Mouse (Mus musculus) cerebellum, adult 11 months (tissue): ENCODE measurements around the gene Mdga1.
"Not testable (repeated sequence)": the region's sequence is repeated elsewhere in the genome, so short reads cannot be mapped to it uniquely, and the experiment has no call there.

Source experiments
- DNase-seq: peaks from one replicate; pipeline ENCODE4 v3.0.0; 2022

The Mdga1 gene

DNA sequence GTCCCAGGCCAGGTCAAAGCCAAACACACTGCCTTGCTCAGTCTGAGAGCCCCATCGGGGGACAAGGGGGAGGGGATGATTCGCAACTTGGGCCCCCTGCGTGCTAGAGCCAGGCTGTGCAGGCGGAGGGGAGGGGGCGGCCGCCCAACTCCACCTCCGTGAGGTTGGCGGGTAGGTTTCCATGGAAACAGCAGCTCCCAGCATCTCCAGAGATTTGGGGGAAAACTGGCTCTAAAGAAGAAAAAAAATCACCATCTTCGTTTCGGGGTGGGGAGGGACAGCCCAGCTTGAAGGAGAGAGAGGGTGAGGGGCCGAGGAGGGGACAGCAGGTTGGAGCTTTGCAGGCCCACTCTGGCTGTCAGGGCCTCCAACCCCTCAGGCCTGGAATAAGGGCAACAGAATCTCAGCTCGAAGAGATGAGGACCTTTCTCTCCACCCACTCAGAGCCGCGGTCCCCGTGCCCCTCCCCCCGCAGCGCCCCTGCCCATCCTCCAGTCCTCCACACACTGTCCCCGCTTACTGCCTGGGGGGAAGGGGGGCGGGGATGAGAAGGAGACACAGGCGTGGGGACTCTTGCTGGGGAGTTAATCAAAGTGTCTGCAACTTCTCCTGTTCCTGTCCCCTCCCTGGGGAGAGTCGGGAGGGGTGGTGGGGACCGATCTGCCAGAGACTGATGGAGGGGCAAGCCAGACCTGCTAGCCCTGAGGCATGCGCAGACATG, 174.7 kb downstream of the Mdga1 start:
- no peak for DNase-seq

DNA sequence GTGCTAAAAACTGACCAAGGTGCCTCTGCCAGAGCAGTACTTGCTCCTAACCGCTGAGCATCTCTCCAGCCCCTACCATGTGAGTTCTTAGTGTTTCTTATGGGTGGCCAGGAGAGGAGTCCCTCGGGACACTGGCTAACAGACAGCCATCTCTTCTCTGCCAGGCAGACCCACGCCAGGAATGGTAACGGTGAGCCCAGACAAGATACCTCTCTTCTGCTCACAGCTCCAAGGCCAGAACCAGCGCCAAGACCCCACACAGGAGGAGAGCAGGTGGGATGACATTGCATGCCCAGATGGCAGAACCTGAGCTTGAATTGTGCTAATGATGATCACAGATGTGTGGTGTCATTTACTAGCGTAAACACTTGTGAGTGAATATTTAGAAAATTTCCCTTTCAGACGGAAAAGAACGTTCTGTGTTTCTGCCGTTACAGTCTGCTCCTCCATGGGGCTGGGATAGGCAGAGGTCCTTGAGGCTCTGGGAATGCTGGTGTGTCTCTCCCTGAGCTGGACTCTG, 178.3 kb downstream of the Mdga1 start:
- no peak for DNase-seq

DNA sequence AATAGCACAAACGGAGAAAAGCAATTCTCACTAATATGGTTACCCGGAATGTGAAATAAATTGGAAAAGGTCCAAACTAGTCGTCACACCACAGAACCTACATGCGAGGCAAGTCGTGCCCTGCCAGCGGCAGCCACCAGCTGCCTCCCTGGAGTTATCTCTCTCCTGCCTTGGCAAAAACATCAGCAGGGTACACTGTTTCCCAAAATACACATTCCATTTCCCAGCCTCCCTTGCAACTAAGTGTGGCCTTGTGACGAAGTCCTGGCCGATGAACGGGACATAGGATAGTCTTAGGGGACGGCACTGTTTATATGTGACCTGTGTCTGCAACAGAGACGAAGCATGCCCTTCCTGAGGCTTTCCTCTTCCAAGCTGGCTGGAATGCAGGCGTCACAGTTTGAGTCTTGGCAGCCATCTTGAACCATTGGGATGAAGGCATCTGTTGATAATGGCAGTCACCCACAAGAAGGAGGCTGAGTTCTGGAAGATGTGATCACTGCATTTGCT, 179.6 kb downstream of the Mdga1 start:
- DNase-seq = peak; percentile 52

DNA sequence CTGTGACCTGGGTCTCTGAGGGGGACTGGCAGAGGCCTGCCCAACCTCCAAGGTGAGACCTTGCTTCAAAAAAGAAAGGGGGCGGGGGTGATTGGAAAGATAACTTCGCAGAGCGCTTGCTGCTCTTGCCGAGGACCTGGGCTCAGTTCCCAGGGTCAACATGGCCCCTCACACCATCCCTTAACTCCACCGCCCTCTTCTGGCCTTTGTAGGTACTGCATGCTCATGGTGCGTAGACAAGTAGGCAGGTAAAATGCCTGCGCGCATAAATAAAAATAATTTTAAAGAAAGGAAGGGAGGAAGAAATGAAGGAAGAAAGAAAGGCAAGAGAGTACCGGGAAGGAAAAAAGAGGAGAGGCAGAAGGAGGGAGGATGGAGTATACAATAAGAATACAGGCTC, 180.2 kb downstream of the Mdga1 start:
- DNase-seq = peak; percentile 22

DNA sequence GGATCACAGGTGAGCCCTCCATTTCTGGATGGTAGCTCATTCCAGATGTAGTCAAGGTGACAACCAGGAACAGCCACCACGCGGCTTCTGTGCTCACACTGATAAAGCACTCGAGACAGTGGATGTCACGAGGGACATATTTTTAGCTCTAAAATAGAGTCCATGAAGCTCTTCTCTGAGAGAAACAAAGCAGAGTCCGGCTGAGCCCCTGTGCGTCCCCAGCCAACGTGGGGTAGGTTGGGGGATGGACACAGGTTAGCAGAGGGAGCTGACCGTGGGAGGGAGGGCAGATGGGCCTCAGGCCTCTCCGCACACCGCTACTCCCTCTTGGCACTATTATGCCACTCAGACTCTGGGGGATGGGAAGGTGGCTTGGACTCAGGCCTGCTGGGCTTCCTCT, 181.3 kb downstream of the Mdga1 start:
- DNase-seq = no peak

DNA sequence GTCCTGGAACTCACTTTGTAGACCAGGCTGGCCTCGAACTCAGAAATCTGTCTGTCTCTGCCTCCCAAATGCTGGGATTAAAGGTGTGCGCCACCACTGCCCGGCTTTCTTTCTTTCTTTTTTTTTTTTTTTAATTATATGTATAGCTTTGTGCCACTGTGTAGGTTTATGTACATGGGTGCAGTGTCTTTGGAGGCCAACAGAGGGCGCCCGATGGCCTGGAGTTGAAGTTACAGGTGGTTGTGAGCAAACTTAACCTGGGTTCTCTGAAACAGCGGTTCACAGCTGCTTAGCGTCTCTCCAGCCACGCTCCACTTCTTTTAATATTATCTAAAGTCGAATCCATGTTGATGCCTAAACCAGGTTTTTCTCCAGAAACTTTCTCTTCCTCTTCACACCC, 185.1 kb downstream of the Mdga1 start:
- no peak for DNase-seq

DNA sequence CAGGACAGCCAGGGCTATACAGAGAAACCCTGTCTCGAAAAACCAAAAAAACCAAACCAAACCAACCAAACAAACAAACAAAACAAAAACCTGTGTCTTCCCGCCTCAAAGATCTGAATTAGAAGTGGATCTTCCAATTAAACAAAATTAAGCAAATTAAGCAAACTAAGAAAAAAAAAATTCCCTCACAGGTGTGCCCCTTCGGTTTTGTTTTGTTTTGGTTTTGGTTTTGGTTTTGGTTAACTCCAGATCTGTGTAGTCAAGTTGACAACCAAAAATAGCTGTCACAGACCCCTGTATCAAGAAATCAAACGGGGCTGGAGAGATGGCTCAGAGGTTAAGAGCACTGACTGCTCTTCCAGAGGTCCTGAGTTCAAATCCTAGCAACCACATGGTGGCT, 188.4 kb downstream of the Mdga1 start:
- not testable (repeated sequence) for DNase-seq

DNA sequence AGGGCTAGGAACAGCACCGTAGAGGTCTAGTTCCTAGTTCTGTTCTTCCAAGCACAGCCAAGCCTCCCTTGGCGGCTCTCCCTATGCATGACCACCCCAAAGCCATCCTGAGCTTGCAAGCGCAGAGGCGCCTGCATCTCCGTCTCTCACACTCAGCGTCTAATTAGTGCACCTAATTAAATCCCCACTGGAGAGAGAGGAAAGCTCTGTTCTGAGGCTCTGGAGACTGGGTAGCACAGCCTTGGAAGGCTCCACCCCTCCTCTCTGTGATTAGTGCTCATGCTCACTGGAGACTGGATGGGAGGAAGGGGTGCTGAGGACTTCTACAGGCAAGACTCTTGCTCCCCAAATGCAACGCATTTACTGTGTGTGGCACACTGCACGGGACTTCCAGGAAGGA, 191.9 kb downstream of the Mdga1 start:
- no peak for DNase-seq
